Mouse (Mus musculus): ENCODE results near the gene Ube2r2.
A peak's percentile ranks its signal among the peaks of the same experiment; 100 is the strongest.

Ube2r2 gene

GRCm38 (mm10) chr4:41135711-41136453 is at the start of gene Ube2r2:
TSS of gene Ube2r2 (plus strand) at chr4:41135743.
- peak; percentile 34 to 59 for DNase-seq

GRCm38 (mm10) chr4:41086947-41087346 is 48.6 kb upstream of the Ube2r2 start:
- no peak for DNase-seq

GRCm38 (mm10) chr4:41087459-41088298 is 47.9 kb upstream of the Ube2r2 start:
- DNase-seq = no peak

GRCm38 (mm10) chr4:41089189-41089588 is 46.4 kb upstream of the Ube2r2 start:
- DNase-seq = no peak

GRCm38 (mm10) chr4:41089705-41090104 is 45.8 kb upstream of the Ube2r2 start:
- DNase-seq = no peak

- no peak for DNase-seq
Observed at GRCm38 (mm10) chr4:41091391-41091790, 44.2 kb upstream of the Ube2r2 start.

- DNase-seq = no peak
Observed at GRCm38 (mm10) chr4:41092958-41093357, 42.6 kb upstream of the Ube2r2 start.

- no peak for DNase-seq
Observed at GRCm38 (mm10) chr4:41094361-41094760, 41.2 kb upstream of the Ube2r2 start.

GRCm38 (mm10) chr4:41096169-41096568 is 39.4 kb upstream of the Ube2r2 start:
- DNase-seq = no peak

- no peak for DNase-seq
Observed at GRCm38 (mm10) chr4:41096794-41097193, 38.7 kb upstream of the Ube2r2 start.

- no peak for DNase-seq
Observed at GRCm38 (mm10) chr4:41097381-41097780, 38.2 kb upstream of the Ube2r2 start.

GRCm38 (mm10) chr4:41097871-41098576 is 37.5 kb upstream of the Ube2r2 start, which contains the start of gene Aqp3:
TSS of gene Aqp3 (minus strand) at chr4:41098183.
- peak; percentile 33 to 45 for DNase-seq

GRCm38 (mm10) chr4:41098577-41098951 is 37.0 kb upstream of the Ube2r2 start:
- DNase-seq = no peak

- no peak for DNase-seq
Observed at GRCm38 (mm10) chr4:41100986-41101385, 34.6 kb upstream of the Ube2r2 start.

GRCm38 (mm10) chr4:41102901-41103300 is 32.6 kb upstream of the Ube2r2 start:
- DNase-seq = no peak

- DNase-seq = no peak
Observed at GRCm38 (mm10) chr4:41107440-41107839, 28.1 kb upstream of the Ube2r2 start.

GRCm38 (mm10) chr4:41108717-41109425 is 26.7 kb upstream of the Ube2r2 start:
- no peak for DNase-seq

- DNase-seq = no peak
Observed at GRCm38 (mm10) chr4:41114358-41115070, 21.0 kb upstream of the Ube2r2 start.

GRCm38 (mm10) chr4:41115074-41115473 is 20.5 kb upstream of the Ube2r2 start:
- DNase-seq = no peak

GRCm38 (mm10) chr4:41115793-41116192 is 19.8 kb upstream of the Ube2r2 start:
- no peak for DNase-seq

GRCm38 (mm10) chr4:41116817-41117216 is 18.7 kb upstream of the Ube2r2 start:
- DNase-seq = no peak

- no peak for DNase-seq
Observed at GRCm38 (mm10) chr4:41118706-41119292, 16.7 kb upstream of the Ube2r2 start.
